Mouse (Mus musculus) large intestine, adult 2 months (tissue): ENCODE measurements around the gene Snrpf. TPM values are rescaled to one million over a fixed set of nuclear protein-coding genes. Genes with fewer than 3 reads are reported as not detected.

Source experiments
- DNase-seq: peaks from one replicate; pipeline ENCODE4 v3.0.0-alpha.2; 2012; ENCODE audit warnings: low read depth, low spot score
- WGBS: fragments of 180-500 bp; shearing (Covaris S2); methylation state at CpG from one replicate; pipeline ENCODE4 v1.1.7; 2018; 5-methylcytosine and 5-hydroxymethylcytosine counted together
- polyA plus RNA-seq: library from polyadenylated mRNA; depleted of rRNA; stranded (reverse); fragments of >200 nt; gene quantifications from 2 replicates; pipeline ENCODE4 v1.2.3, GENCODE M21; 2012; rRNA removed

Gene Snrpf
- polyA plus RNA-seq, 1 experiment, result 37.6 TPM

- peak; percentile 50 for DNase-seq
- 1% methylated on average over 35 of the region's 35 CpGs for WGBS
These were observed 49.6 kb downstream of the Snrpf start, which contains the start of gene Amdhd1 for GRCm38 (mm10) chr10:93539775-93540430. Amdhd1 (minus strand) TSS chr10:93540033.

- WGBS, result 65% methylated on average over 6 of the region's 6 CpGs
- no peak for DNase-seq
These were observed 50.7 kb downstream of the Snrpf start for GRCm38 (mm10) chr10:93538818-93539217.

GRCm38 (mm10) chr10:93538287-93538686 is 51.2 kb downstream of the Snrpf start:
- WGBS, result 84% methylated on average over 2 of the region's 2 CpGs
- DNase-seq, result no peak

Other genes starting within 250 kb of the Snrpf start
- 120 and 274 TPM in 2 replicates for gene Lta4h, start 136.3 kb downstream of the Snrpf start, polyA plus RNA-seq
- gene Hal, start 100.9 kb downstream of the Snrpf start, polyA plus RNA-seq, result 0.26 and 0.29 TPM in 2 replicates
- 0.06 and 0.10 TPM in 2 replicates for gene Amdhd1, start 49.7 kb downstream of the Snrpf start, polyA plus RNA-seq
- gene Ccdc38, start 49.1 kb downstream of the Snrpf start, polyA plus RNA-seq, result not detected in 2 replicates
- gene Ntn4, start 51.0 kb upstream of the Snrpf start, polyA plus RNA-seq, result 4.9 and 5.0 TPM in 2 replicates
- 0.05 and 0.16 TPM in 2 replicates for gene Usp44, start 241.8 kb upstream of the Snrpf start, polyA plus RNA-seq